Mouse (Mus musculus) myocyte (in vitro differentiated cells): ENCODE measurements around the gene Notch4.

Source experiments
- E2F4 ChIP-seq: IDR thresholded peaks from one replicate; pipeline ENCODE4 v1.6.1; 2011; ENCODE audit warnings: mild to moderate bottlenecking, control low read depth, moderate library complexity; ENCODE audit not compliant: insufficient read depth
- MAX ChIP-seq: IDR thresholded peaks from one replicate; pipeline ENCODE4 v1.6.1; 2011; ENCODE audit warnings: low read depth, mild to moderate bottlenecking, control low read depth
- POLR2A ChIP-seq: IDR thresholded peaks from one replicate; pipeline ENCODE4 v1.6.1; 2011; ENCODE audit warnings: low read depth, mild to moderate bottlenecking, control low read depth, moderate library complexity; ENCODE audit not compliant: insufficient read length

- no peak for TF ChIP-seq POLR2A
- TF ChIP-seq E2F4: no peak
- no peak for TF ChIP-seq MAX
Measured at GRCm38 (mm10) chr17:34517795-34518194, 46.3 kb upstream of the Notch4 start.
